ENCODE assay signal across 23 mouse cellular contexts in genomic region chr12:89377687-89378086, GRCm38 (mm10).
A peak's percentile ranks its signal among the peaks of the same experiment; 100 is the strongest.
DNase-seq lines count a peak whose midpoint lies in the region; ATAC-seq and TF ChIP-seq lines count a peak whose summit lies in the region.
"Had no signal": no experiment of that assay in that cellular context is flagged by ENCODE, and none has a peak within 500 bp of the region (broad histone marks: within the 10 kb centered on the region; RNA-seq: fewer than 3 reads in every experiment).

No protein-coding gene starts in this region.

- WGBS in forebrain, embryonic 13.5 days = 83% methylated on average over 2 of the region's 2 CpGs
- 87% methylated on average over 2 of the region's 2 CpGs for WGBS in forebrain, embryonic 11.5 days
- WGBS in hindbrain, postnatal 0 days = 90% methylated on average over 2 of the region's 2 CpGs
- 81% methylated on average over 2 of the region's 2 CpGs for WGBS in hindbrain, embryonic 12.5 days
- WGBS in midbrain, embryonic 13.5 days = 89% methylated on average over 2 of the region's 2 CpGs
- 87% methylated on average over 2 of the region's 2 CpGs for WGBS in midbrain, postnatal 0 days

- no peak for TF ChIP-seq CTCF in hindbrain, postnatal 0 days (IDR thresholded peaks at IDR 0.05; ENCODE audit: low read depth)
- TF ChIP-seq CTCF in midbrain, postnatal 0 days (IDR thresholded peaks at IDR 0.05) = no peak
- no peak for TF ChIP-seq CTCF in cortical plate, adult 2 months (IDR thresholded peaks at IDR 0.05; ENCODE audit: extremely low read depth, insufficient read depth, low read length)

- H3K9me3 ChIP-seq in forebrain, embryonic 13.5 days (replicated peaks) = no peaks in the 10 kb centered on the region
- H3K9me3 ChIP-seq in forebrain, embryonic 11.5 days (ENCODE audit: control insufficient read depth, low read length) = no peaks in the 10 kb centered on the region
- H3K9me3 ChIP-seq in hindbrain, postnatal 0 days (ENCODE audit: low read length) = no peaks in the 10 kb centered on the region
- no peaks in the 10 kb centered on the region for H3K9me3 ChIP-seq in hindbrain, embryonic 12.5 days (replicated peaks)
- no peaks in the 10 kb centered on the region for H3K9me3 ChIP-seq in midbrain, embryonic 13.5 days
- no peaks in the 10 kb centered on the region for H3K9me3 ChIP-seq in midbrain, postnatal 0 days (ENCODE audit: low read length)
- H3K9me3 ChIP-seq: embryonic facial prominence, embryonic 13.5 days; G1E; heart, embryonic 10.5 days; hindbrain, embryonic 13.5 days had no signal

- no peak for TF ChIP-seq POLR2A in cortical plate, adult 2 months (IDR thresholded peaks at IDR 0.05; ENCODE audit: extremely low read depth, insufficient read depth, low read length)

- H3K9ac ChIP-seq in forebrain, embryonic 13.5 days = no peak overlapping the region
- no peak overlapping the region for H3K9ac ChIP-seq in forebrain, embryonic 11.5 days (ENCODE audit: low read length)
- H3K9ac ChIP-seq in hindbrain, postnatal 0 days (replicated peaks; ENCODE audit: low read length) = no peak overlapping the region
- no peak overlapping the region for H3K9ac ChIP-seq in hindbrain, embryonic 12.5 days
- no peak overlapping the region for H3K9ac ChIP-seq in midbrain, embryonic 13.5 days (replicated peaks)
- H3K9ac ChIP-seq in midbrain, postnatal 0 days (replicated peaks; ENCODE audit: low read length, poor library complexity, severe bottlenecking) = no peak overlapping the region
- H3K9ac ChIP-seq: embryonic facial prominence, embryonic 13.5 days; hindbrain, embryonic 13.5 days had no signal

- no peaks in the 10 kb centered on the region for H3K36me3 ChIP-seq in forebrain, embryonic 13.5 days (ENCODE audit: poor library complexity, severe bottlenecking)
- no peaks in the 10 kb centered on the region for H3K36me3 ChIP-seq in forebrain, embryonic 11.5 days (ENCODE audit: control insufficient read depth, insufficient read depth, low read length)
- no peaks in the 10 kb centered on the region for H3K36me3 ChIP-seq in hindbrain, postnatal 0 days (ENCODE audit: insufficient read depth, low read length)
- H3K36me3 ChIP-seq in hindbrain, embryonic 12.5 days = no peaks in the 10 kb centered on the region
- no peaks in the 10 kb centered on the region for H3K36me3 ChIP-seq in midbrain, embryonic 13.5 days
- no peaks in the 10 kb centered on the region for H3K36me3 ChIP-seq in midbrain, postnatal 0 days (ENCODE audit: insufficient read depth, low read length)
- H3K36me3 ChIP-seq: embryonic facial prominence, embryonic 13.5 days; G1E; heart, embryonic 10.5 days; hindbrain, embryonic 13.5 days had no signal

- H3K4me2 ChIP-seq in forebrain, embryonic 13.5 days = no peak overlapping the region
- no peak overlapping the region for H3K4me2 ChIP-seq in forebrain, embryonic 11.5 days (ENCODE audit: low read depth, low read length, severe bottlenecking)
- no peak overlapping the region for H3K4me2 ChIP-seq in hindbrain, postnatal 0 days (ENCODE audit: low read depth, low read length)
- no peak overlapping the region for H3K4me2 ChIP-seq in hindbrain, embryonic 12.5 days (replicated peaks)
- H3K4me2 ChIP-seq in midbrain, embryonic 13.5 days (replicated peaks) = no peak overlapping the region
- H3K4me2 ChIP-seq in midbrain, postnatal 0 days (ENCODE audit: low read depth, low read length, poor library complexity, severe bottlenecking) = no peak overlapping the region
- H3K4me2 ChIP-seq: embryonic facial prominence, embryonic 13.5 days; hindbrain, embryonic 13.5 days had no signal

- ATAC-seq in forebrain, embryonic 13.5 days = peak; percentile 32; the same call in 1 of the 2 replicates
- ATAC-seq in forebrain, embryonic 11.5 days (replicated peaks; ENCODE audit: low FRiP score) = no peak
- no peak for ATAC-seq in hindbrain, postnatal 0 days
- ATAC-seq in hindbrain, embryonic 12.5 days (ENCODE audit: low FRiP score) = no peak
- ATAC-seq in midbrain, embryonic 13.5 days = peak; percentile 53; the same call in 1 of the 2 replicates
- no peak for ATAC-seq in midbrain, postnatal 0 days (ENCODE audit: low FRiP score)
- ATAC-seq: CD4-positive, CD25-positive, alpha-beta regulatory T cell, adult 4 months; inflammation-experienced regulatory T-cells, adult 6 months had no signal

- no peak for DNase-seq in forebrain, embryonic 11.5 days (ENCODE audit: low spot score)
- DNase-seq in hindbrain, postnatal 0 days (ENCODE audit: low spot score) = no peak
- DNase-seq in midbrain, postnatal 0 days (ENCODE audit: low spot score) = no peak
- no peak for DNase-seq in c-Kit-positive CD71-positive TER-119-positive erythroid progenitor cells, embryonic 14.5 days (ENCODE audit: low spot score)
- DNase-seq: adrenal gland, adult 8-10 months; B cell, adult 2 months; cerebellum, adult 11-12 months; cerebellum, adult 9-10 months; cerebellum, postnatal 25 days; gastrocnemius, postnatal 10 days; heart, adult 18-20 months; heart, postnatal 10 days; heart, postnatal 4 days had no signal

- H3K4me1 ChIP-seq in forebrain, embryonic 13.5 days = 0 out of 2 replicates have a peak, but pooled peaks cover 5% of the 10 kb centered on the region
- H3K4me1 ChIP-seq in forebrain, embryonic 11.5 days (replicated peaks; ENCODE audit: control insufficient read depth, insufficient read depth, low read length) = no peaks in the 10 kb centered on the region
- no peaks in the 10 kb centered on the region for H3K4me1 ChIP-seq in hindbrain, postnatal 0 days (ENCODE audit: insufficient read depth, low read length)
- no peaks in the 10 kb centered on the region for H3K4me1 ChIP-seq in hindbrain, embryonic 12.5 days
- H3K4me1 ChIP-seq in midbrain, embryonic 13.5 days (replicated peaks) = peaks cover 10% of the 10 kb centered on the region; the same call in 1 of the 2 replicates
- H3K4me1 ChIP-seq in midbrain, postnatal 0 days (ENCODE audit: insufficient read depth, low read length) = 0 out of 2 replicates have a peak, but pooled peaks cover 6% of the 10 kb centered on the region
- H3K4me1 ChIP-seq in cortical plate, adult 2 months (ENCODE audit: control insufficient read depth, insufficient read depth, low read length) = peaks cover 2% of the 10 kb centered on the region; the same call in 1 of the 2 replicates
- H3K4me1 ChIP-seq: embryonic facial prominence, embryonic 13.5 days had no signal

- no peak overlapping the region; the same call in 1 of the 2 replicates for H3K27ac ChIP-seq in forebrain, embryonic 13.5 days
- no peak overlapping the region for H3K27ac ChIP-seq in forebrain, embryonic 11.5 days (ENCODE audit: low read depth, low read length)
- 0 out of 2 replicates have a peak overlapping the region, but pooled peaks have one; percentile 15 for H3K27ac ChIP-seq in hindbrain, postnatal 0 days
- no peak overlapping the region for H3K27ac ChIP-seq in hindbrain, embryonic 12.5 days
- no peak overlapping the region for H3K27ac ChIP-seq in midbrain, embryonic 13.5 days
- H3K27ac ChIP-seq in midbrain, postnatal 0 days (ENCODE audit: low read depth, low read length) = no peak overlapping the region
- peak overlapping the region; percentile 97 for H3K27ac ChIP-seq in cortical plate, adult 2 months (ENCODE audit: insufficient read depth, low read length)
- H3K27ac ChIP-seq: embryonic facial prominence, embryonic 13.5 days; heart, embryonic 10.5 days had no signal

- H3K27me3 ChIP-seq in forebrain, embryonic 13.5 days = no peaks in the 10 kb centered on the region
- no peaks in the 10 kb centered on the region for H3K27me3 ChIP-seq in forebrain, embryonic 11.5 days (ENCODE audit: control insufficient read depth, insufficient read depth, low read length)
- no peaks in the 10 kb centered on the region for H3K27me3 ChIP-seq in hindbrain, postnatal 0 days (ENCODE audit: insufficient read depth, low read length)
- no peaks in the 10 kb centered on the region for H3K27me3 ChIP-seq in hindbrain, embryonic 12.5 days
- no peaks in the 10 kb centered on the region for H3K27me3 ChIP-seq in midbrain, embryonic 13.5 days
- no peaks in the 10 kb centered on the region for H3K27me3 ChIP-seq in midbrain, postnatal 0 days (ENCODE audit: insufficient read depth, low read length)
- H3K27me3 ChIP-seq: embryonic facial prominence, embryonic 13.5 days; hindbrain, embryonic 13.5 days had no signal

- H3K4me3 ChIP-seq in forebrain, embryonic 13.5 days = no peak overlapping the region
- no peak overlapping the region for H3K4me3 ChIP-seq in forebrain, embryonic 11.5 days (ENCODE audit: low read depth, low read length)
- no peak overlapping the region for H3K4me3 ChIP-seq in hindbrain, postnatal 0 days (ENCODE audit: low read length)
- H3K4me3 ChIP-seq in hindbrain, embryonic 12.5 days = no peak overlapping the region
- H3K4me3 ChIP-seq in midbrain, embryonic 13.5 days (replicated peaks) = no peak overlapping the region
- H3K4me3 ChIP-seq in midbrain, postnatal 0 days (ENCODE audit: low read depth, low read length) = no peak overlapping the region
- no peak overlapping the region for H3K4me3 ChIP-seq in cortical plate, adult 2 months (ENCODE audit: insufficient read depth, low read length)
- H3K4me3 ChIP-seq: embryonic facial prominence, embryonic 13.5 days; heart, embryonic 10.5 days; hindbrain, embryonic 13.5 days had no signal

Comparison
In these comparisons a context has a peak if more than half of its experiments do, and no peak if none do; other contexts are left out.
1. ATAC-seq: peak in forebrain, embryonic 13.5 days (single experiment) and midbrain, embryonic 13.5 days (single experiment); none in forebrain, embryonic 11.5 days (single experiment), hindbrain, postnatal 0 days (single experiment), hindbrain, embryonic 12.5 days (single experiment) and midbrain, postnatal 0 days (single experiment).
2. H3K27ac ChIP-seq: peak in hindbrain, postnatal 0 days (single experiment) and cortical plate, adult 2 months (single experiment); none in forebrain, embryonic 13.5 days (single experiment), forebrain, embryonic 11.5 days (single experiment), hindbrain, embryonic 12.5 days (single experiment), midbrain, embryonic 13.5 days (single experiment) and midbrain, postnatal 0 days (single experiment).